Mouse (Mus musculus) G1E (cell line): ENCODE measurements around the gene Prrg2. TPM values are rescaled to one million over a fixed set of nuclear protein-coding genes. Genes with fewer than 3 reads are reported as not detected.
"Not testable (repeated sequence)": the region's sequence is repeated elsewhere in the genome, so short reads cannot be mapped to it uniquely, and the experiment has no call there.

ENCODE experiments used
- ATAC-seq: 2 replicates; pipeline ENCODE4 v1.8.0; 2016; ENCODE audit warnings: mild to moderate bottlenecking; ENCODE audit not compliant: insufficient number of reproducible peaks, poor library complexity, low FRiP score, severe bottlenecking; ENCODE audit errors: extremely low read depth
- DNase-seq: peaks from one replicate; pipeline ENCODE4 v3.0.0; 2012; ENCODE audit warnings: low spot score
- H3K27me3 ChIP-seq: 2 replicates; pipeline ENCODE4 v1.6.1; 2012; ENCODE audit warnings: mild to moderate bottlenecking, low read length, inconsistent platforms; ENCODE audit not compliant: insufficient read depth
- H3K36me3 ChIP-seq: replicated peaks from 2 replicates; pipeline ENCODE3; 2012; ENCODE audit warnings: mild to moderate bottlenecking, inconsistent platforms
- H3K4me1 ChIP-seq: 2 replicates; pipeline ENCODE4 v1.6.1; 2012; ENCODE audit warnings: low read depth, low read length, inconsistent platforms, mixed read lengths; ENCODE audit not compliant: insufficient read depth
- H3K4me3 ChIP-seq: 2 replicates; pipeline ENCODE4 v1.5.1; 2012; ENCODE audit warnings: low read depth, mild to moderate bottlenecking, inconsistent platforms, low read length, moderate library complexity, mixed read lengths
- H3K9me3 ChIP-seq: replicated peaks from 2 replicates; pipeline ENCODE4 v1.6.1; 2012; ENCODE audit warnings: inconsistent platforms
- CTCF ChIP-seq: IDR thresholded peaks from 2 replicates; pipeline ENCODE4 v1.5.1; 2012; ENCODE audit warnings: low read depth, low read length, inconsistent platforms, mixed read lengths
- GATA1 ChIP-seq: IDR thresholded peaks from 2 replicates; pipeline ENCODE4 v1.6.1; 2012; ENCODE audit warnings: borderline replicate concordance, low read length, inconsistent platforms, mixed read lengths
- GATA2 ChIP-seq: IDR thresholded peaks from 2 replicates; pipeline ENCODE4 v1.6.1; 2012; ENCODE audit warnings: low read depth, low read length, inconsistent platforms, borderline replicate concordance
- POLR2AphosphoS5 ChIP-seq: IDR thresholded peaks from 2 replicates; pipeline ENCODE4 v1.6.1; 2012; ENCODE audit warnings: low read depth, low read length, inconsistent platforms; ENCODE audit not compliant: insufficient replicate concordance
- TAL1 ChIP-seq: conservative IDR thresholded peaks from 2 replicates; pipeline ENCODE4 v1.6.1; 2012; ENCODE audit warnings: low read depth, low read length, inconsistent platforms, mixed read lengths
- polyA plus RNA-seq: library from polyadenylated mRNA; stranded (reverse); fragments of >175 nt; gene quantifications from 2 replicates; pipeline ENCODE4 v1.2.3, GENCODE M21; 2012
- total RNA-seq, 2 experiments: library from RNA; stranded (forward) in 1 of 2; stranded (reverse) in 1 of 2; fragments of 200-1000 nt in 1 of 2; fragments of >200 nt in 1 of 2; fragmentation: Nextera tagmentation in 1 of 2; gene quantifications; 2 replicates each; pipeline ENCODE4 v1.2.3; 2014 to 2017

Prrg2 gene
- total RNA-seq (2014; fragmentation: Nextera tagmentation) (11.5 and 17.8 TPM in 2 replicates), total RNA-seq (2017) (6.8 and 9.5 TPM in 2 replicates), polyA plus RNA-seq (34.7 and 38.8 TPM in 2 replicates)

DNA sequence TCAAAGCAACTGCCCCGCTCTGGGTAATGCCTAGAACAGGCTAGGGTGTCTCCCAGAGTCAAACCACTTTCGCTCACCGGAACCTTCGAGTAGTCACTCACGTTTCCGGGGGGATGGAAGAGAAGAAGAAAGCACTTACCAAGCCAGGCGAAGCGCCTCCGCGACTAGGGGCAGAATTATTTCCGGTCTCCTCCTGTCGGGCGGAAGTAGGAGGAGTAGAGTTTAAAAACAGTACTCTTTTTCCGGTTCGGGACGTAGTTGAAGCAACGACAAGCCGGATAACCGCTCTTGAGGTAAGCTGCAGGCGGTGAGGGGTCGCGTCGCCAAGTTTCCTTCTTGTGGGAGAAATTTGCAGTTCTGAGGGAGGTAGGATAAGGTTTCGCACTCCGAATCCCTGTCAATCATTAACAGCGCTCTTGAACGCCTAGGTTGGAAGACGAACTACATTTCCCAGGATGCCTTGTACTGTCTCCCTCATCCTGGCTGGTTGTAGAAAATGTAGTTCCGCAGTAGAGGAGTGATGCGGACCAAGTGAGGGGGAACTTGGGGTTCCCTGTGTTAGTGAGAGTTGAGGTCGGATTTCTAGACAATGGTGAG lies at the start of gene Prrg2, which contains the start of gene Nosip:
Gene Prrg2 (minus strand): TSS at position 439 of the 597 bp plus-strand sequence.
Gene Nosip (plus strand): TSS at position 191 of the 597 bp plus-strand sequence.
- ATAC-seq: peak; percentile 94
- no peaks in the 10 kb centered on the region for H3K9me3 ChIP-seq
- peak within 1 kb of the TSS; percentile 73 for H3K4me3 ChIP-seq
- no peaks in the 10 kb centered on the region for H3K27me3 ChIP-seq
- H3K4me1 ChIP-seq: peaks cover 56% of the 10 kb centered on the region
- H3K36me3 ChIP-seq: peaks cover 55% of the 10 kb centered on the region
- peak; percentile 83 for DNase-seq
- TF ChIP-seq TAL1 (no peak), GATA2 (no peak), GATA1 (no peak), POLR2AphosphoS5 (no peak), CTCF (no peak)

DNA sequence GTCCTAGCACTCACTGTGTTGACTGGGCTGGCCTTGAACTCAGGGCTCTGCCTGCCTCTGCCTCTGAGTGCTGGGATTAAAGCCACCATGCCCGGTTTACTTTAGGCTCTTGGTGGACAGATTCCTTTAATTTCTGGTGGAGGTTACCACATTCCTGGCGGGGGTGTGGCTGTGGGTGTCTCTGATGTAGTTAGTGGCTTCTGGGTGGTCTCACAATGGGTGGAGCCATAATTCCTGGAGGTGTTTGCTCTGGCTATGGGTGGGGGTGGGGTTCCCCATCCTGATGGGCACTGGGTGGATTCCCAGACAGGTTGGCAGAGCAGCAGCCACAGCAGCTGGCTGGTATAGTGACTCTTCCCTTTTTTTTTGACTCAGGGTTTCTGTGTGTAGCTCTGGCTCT lies 49.5 kb upstream of the Prrg2 start:
- peaks cover 7% of the 10 kb centered on the region for H3K27me3 ChIP-seq
- no peaks in the 10 kb centered on the region for H3K9me3 ChIP-seq
- H3K4me1 ChIP-seq: peaks cover 31% of the 10 kb centered on the region
- ATAC-seq: no peak
- no peak overlapping the region for H3K4me3 ChIP-seq
- no peak for TF ChIP-seq TAL1
- no peaks in the 10 kb centered on the region for H3K36me3 ChIP-seq
- no peak for DNase-seq

DNA sequence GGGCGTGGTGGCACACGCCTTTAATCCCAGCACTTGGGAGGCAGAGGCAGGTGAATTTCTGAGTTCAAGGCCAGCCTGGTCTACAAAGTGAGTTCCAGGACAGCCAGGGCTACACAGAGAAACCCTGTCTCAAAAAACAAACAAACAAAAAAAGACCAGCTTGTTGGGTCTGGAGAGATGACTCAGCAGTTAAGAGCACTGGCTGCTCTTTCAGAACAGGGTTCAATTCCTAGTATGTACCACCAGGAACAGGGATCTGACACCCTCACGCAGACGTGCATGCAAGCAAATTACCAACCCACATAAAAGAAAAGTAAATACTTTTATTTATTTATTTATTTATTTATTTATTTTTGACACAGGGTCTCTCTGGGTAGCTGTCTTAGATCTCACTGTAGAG lies 47.6 kb upstream of the Prrg2 start:
- H3K4me1 ChIP-seq: peaks cover 27% of the 10 kb centered on the region
- H3K9me3 ChIP-seq, DNase-seq, H3K36me3 ChIP-seq, ATAC-seq, H3K4me3 ChIP-seq: not testable (repeated sequence)
- H3K27me3 ChIP-seq: peaks cover 24% of the 10 kb centered on the region

DNA sequence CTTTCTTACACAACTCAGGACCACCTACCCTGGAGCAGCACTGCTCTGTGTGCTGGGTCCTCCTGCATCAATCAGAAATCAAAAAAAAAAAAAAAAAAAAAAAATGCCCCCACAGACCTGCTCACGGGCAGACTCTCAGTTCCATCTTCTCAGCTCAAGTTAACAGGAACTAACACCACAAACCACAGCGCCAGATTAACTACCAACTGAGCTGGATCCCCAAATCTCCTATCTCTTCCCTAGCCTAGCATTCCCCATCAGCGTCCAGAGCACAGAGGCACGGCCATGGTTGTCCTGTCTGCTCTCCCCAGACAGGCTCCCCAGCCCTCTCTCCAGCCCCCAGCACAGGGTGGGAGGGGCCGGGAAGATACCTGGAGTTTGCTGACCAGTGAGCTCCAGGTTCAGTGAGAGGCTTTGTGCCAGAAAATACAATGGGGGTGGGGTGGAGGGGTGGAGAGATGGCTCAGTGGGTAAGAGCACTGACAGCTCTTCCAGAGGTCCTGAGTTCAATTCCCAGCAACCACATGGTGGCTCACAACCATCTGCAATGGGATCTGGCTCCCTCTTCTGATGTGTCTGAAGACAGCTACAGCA lies 44.7 kb upstream of the Prrg2 start:
- H3K36me3 ChIP-seq: no peaks in the 10 kb centered on the region
- H3K27me3 ChIP-seq: peaks cover 50% of the 10 kb centered on the region
- H3K4me1 ChIP-seq: peaks cover 20% of the 10 kb centered on the region
- TF ChIP-seq GATA1 (no peak), POLR2AphosphoS5 (no peak), TAL1 (no peak), CTCF (no peak), GATA2 (no peak)
- no peak overlapping the region for H3K4me3 ChIP-seq
- no peak for DNase-seq
- H3K9me3 ChIP-seq: no peaks in the 10 kb centered on the region
- ATAC-seq: no peak

DNA sequence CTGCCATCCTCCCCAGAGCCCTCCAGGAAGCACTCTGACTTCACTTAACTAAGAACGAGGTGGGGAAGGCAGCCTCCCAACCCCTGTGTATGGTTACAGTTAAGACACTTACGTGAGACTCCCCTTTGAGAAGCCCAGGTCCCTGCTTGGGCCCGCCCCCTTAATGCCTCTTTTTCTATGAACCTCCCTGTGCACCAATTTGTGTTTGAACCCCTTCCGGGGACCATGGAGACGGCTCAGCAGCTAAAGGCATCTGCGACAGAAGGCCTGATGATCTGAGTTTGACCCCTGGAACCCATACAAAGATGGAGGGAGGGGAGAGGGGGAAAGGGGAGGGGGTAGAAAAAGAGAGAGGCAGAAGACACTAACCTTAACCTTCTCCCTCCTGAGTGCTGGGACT lies 44.0 kb upstream of the Prrg2 start:
- Histone ChIP-seq H3K4me1 (peaks cover 15% of the 10 kb centered on the region), H3K27me3 (peaks cover 57% of the 10 kb centered on the region), H3K4me3 (no peak overlapping the region), H3K36me3 (no peaks in the 10 kb centered on the region), H3K9me3 (no peaks in the 10 kb centered on the region)
- ATAC-seq (no peak), DNase-seq (no peak)
- TF ChIP-seq GATA1 (no peak), GATA2 (no peak), TAL1 (no peak)

DNA sequence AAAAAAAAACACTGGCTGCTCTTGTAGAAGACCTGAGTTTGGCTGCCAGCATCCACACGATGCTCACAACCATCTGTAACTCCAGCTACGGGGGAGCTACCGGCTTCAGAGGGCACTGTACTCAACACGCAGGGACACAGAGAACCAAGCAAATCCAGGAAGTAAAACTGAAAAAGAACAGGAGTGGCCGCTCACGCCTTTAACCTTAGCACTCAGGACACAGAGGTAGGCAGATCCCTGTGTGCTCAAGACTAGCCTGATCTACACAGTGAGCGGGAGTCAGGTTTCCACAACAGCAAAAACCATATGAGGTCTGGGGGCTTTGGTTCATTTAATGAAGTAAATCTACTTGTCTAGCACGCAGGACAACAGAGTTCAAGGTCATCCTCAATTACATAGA lies 43.0 kb upstream of the Prrg2 start:
- Histone ChIP-seq H3K9me3 (no peaks in the 10 kb centered on the region), H3K4me3 (no peak overlapping the region), H3K4me1 (peaks cover 12% of the 10 kb centered on the region), H3K36me3 (no peaks in the 10 kb centered on the region), H3K27me3 (peaks cover 55% of the 10 kb centered on the region)
- DNase-seq (no peak), ATAC-seq (no peak)
- no peak for TF ChIP-seq CTCF
- no peak for TF ChIP-seq GATA1
- no peak for TF ChIP-seq POLR2AphosphoS5
- TF ChIP-seq GATA2: no peak
- TF ChIP-seq TAL1: no peak

DNA sequence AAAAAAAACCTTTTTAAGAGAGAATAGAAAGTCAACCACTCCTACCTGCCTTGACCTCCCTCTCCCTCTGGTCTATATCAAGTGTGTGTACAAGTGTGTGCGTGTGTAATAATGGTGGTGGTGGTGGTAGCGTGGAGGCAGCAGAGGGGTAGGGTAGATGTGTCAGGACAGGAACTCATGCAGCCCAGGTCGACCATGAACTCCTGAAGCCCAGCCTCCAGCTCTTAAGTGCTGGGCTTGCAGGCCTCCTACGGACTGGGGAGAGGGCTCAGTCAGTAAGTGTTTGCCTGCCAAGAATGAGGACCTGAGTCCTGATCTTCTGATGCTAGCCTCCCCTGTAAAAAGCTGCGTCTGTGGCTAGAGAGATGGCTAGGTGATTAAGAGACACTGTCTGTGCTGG lies 42.5 kb upstream of the Prrg2 start:
- Histone ChIP-seq H3K36me3 (no peaks in the 10 kb centered on the region), H3K9me3 (no peaks in the 10 kb centered on the region), H3K4me1 (peaks cover 10% of the 10 kb centered on the region), H3K4me3 (no peak overlapping the region), H3K27me3 (peaks cover 55% of the 10 kb centered on the region)
- DNase-seq (no peak), ATAC-seq (no peak)
- TF ChIP-seq CTCF (no peak), TAL1 (no peak), GATA1 (no peak), GATA2 (no peak), POLR2AphosphoS5 (no peak)
